Mouse (Mus musculus): ENCODE data around the gene Sit1. TPM values are rescaled to one million over a fixed set of nuclear protein-coding genes. Genes with fewer than 3 reads are reported as not detected.
A peak's percentile ranks its signal among the peaks of the same experiment; 100 is the strongest.

Gene Sit1
- polyA plus RNA-seq, 1 experiment from 2014 or later: not detected

- WGBS: 61% methylated on average over 8 of the region's 8 CpGs
- no peak overlapping the region for H3K27ac ChIP-seq (ENCODE audit: low read depth, low read length)
- H3K9me3 ChIP-seq (ENCODE audit: control insufficient read depth, low read length): no peaks in the 10 kb centered on the region
- H3K27me3 ChIP-seq (ENCODE audit: control insufficient read depth, insufficient read depth, low read length): no peaks in the 10 kb centered on the region; the same call in 1 of the 2 replicates
- H3K36me3 ChIP-seq (ENCODE audit: control insufficient read depth, insufficient read depth, low read length): no peaks in the 10 kb centered on the region
- H3K4me1 ChIP-seq (ENCODE audit: control insufficient read depth, insufficient read depth, low read length): peaks cover 6% of the 10 kb centered on the region; the same call in 1 of the 2 replicates
- no peak for ATAC-seq (ENCODE audit: low read depth)
- no peak overlapping the region for H3K4me2 ChIP-seq (ENCODE audit: low read depth, low read length)
- no peak overlapping the region for H3K4me3 ChIP-seq (ENCODE audit: low read depth, low read length)
- H3K9ac ChIP-seq (replicated peaks; ENCODE audit: low read depth, low read length): no peak overlapping the region
These were observed 22.5 kb upstream of the Sit1 start for GRCm38 (mm10) chr4:43506074-43506473.

DNA sequence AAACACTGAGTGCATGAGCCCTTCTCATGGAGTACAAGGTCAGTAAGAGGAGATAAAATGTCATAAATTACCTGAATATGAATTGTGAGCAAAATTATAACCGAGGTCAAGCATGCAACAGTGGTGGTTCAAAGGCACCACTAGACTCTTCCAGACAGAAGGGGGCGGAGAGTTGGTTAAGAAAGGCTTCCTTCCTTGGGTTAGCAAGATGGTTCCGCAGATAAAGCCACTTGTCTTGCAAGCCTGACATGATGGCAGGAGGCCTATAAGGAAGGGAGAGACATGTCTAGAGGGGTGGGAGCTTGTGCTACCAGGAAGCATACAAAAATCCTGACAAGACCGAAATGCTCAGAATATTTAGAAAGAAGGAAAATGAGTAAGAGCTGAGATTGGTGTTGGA, 20.7 kb upstream of the Sit1 start:
- no peaks in the 10 kb centered on the region for H3K36me3 ChIP-seq (ENCODE audit: control insufficient read depth, insufficient read depth, low read length)
- no peak for ATAC-seq (ENCODE audit: low read depth)
- H3K9ac ChIP-seq (replicated peaks; ENCODE audit: low read depth, low read length): no peak overlapping the region
- no peak overlapping the region for H3K4me3 ChIP-seq (ENCODE audit: low read depth, low read length)
- H3K9me3 ChIP-seq (ENCODE audit: control insufficient read depth, low read length): no peaks in the 10 kb centered on the region
- H3K27ac ChIP-seq (ENCODE audit: low read depth, low read length): no peak overlapping the region
- H3K27me3 ChIP-seq (ENCODE audit: control insufficient read depth, insufficient read depth, low read length): no peaks in the 10 kb centered on the region; the same call in 1 of the 2 replicates
- H3K4me1 ChIP-seq (ENCODE audit: control insufficient read depth, insufficient read depth, low read length): peaks cover 6% of the 10 kb centered on the region; the same call in 1 of the 2 replicates
- no peak overlapping the region for H3K4me2 ChIP-seq (ENCODE audit: low read depth, low read length)
- WGBS: 83% methylated on average over 4 of the region's 4 CpGs

- no peak overlapping the region for H3K27ac ChIP-seq (ENCODE audit: low read depth, low read length)
- H3K9me3 ChIP-seq (ENCODE audit: control insufficient read depth, low read length): no peaks in the 10 kb centered on the region
- H3K4me1 ChIP-seq (ENCODE audit: control insufficient read depth, insufficient read depth, low read length): peaks cover 1% of the 10 kb centered on the region; the same call in 1 of the 2 replicates
- no peak overlapping the region for H3K4me3 ChIP-seq (ENCODE audit: low read depth, low read length)
- no peaks in the 10 kb centered on the region; the same call in 1 of the 2 replicates for H3K27me3 ChIP-seq (ENCODE audit: control insufficient read depth, insufficient read depth, low read length)
- H3K36me3 ChIP-seq (ENCODE audit: control insufficient read depth, insufficient read depth, low read length): no peaks in the 10 kb centered on the region
- H3K4me2 ChIP-seq (ENCODE audit: low read depth, low read length): no peak overlapping the region
- no peak for ATAC-seq (ENCODE audit: low read depth)
- WGBS: 84% methylated on average over 6 of the region's 6 CpGs
- H3K9ac ChIP-seq (replicated peaks; ENCODE audit: low read depth, low read length): no peak overlapping the region
These were observed 20.0 kb upstream of the Sit1 start for GRCm38 (mm10) chr4:43503506-43503905.

GRCm38 (mm10) chr4:43503041-43503440, 19.5 kb upstream of the Sit1 start:
- Histone ChIP-seq H3K9ac (replicated peaks; ENCODE audit: low read depth, low read length) (no peak overlapping the region), H3K4me1 (ENCODE audit: control insufficient read depth, insufficient read depth, low read length) (no peaks in the 10 kb centered on the region), H3K9me3 (ENCODE audit: control insufficient read depth, low read length) (no peaks in the 10 kb centered on the region), H3K4me3 (ENCODE audit: low read depth, low read length) (no peak overlapping the region), H3K27me3 (ENCODE audit: control insufficient read depth, insufficient read depth, low read length) (no peaks in the 10 kb centered on the region; the same call in 1 of the 2 replicates), H3K36me3 (ENCODE audit: control insufficient read depth, insufficient read depth, low read length) (no peaks in the 10 kb centered on the region), H3K4me2 (ENCODE audit: low read depth, low read length) (no peak overlapping the region), H3K27ac (ENCODE audit: low read depth, low read length) (no peak overlapping the region)
- WGBS: 67% methylated on average over 2 of the region's 2 CpGs
- no peak for ATAC-seq (ENCODE audit: low read depth)

DNA sequence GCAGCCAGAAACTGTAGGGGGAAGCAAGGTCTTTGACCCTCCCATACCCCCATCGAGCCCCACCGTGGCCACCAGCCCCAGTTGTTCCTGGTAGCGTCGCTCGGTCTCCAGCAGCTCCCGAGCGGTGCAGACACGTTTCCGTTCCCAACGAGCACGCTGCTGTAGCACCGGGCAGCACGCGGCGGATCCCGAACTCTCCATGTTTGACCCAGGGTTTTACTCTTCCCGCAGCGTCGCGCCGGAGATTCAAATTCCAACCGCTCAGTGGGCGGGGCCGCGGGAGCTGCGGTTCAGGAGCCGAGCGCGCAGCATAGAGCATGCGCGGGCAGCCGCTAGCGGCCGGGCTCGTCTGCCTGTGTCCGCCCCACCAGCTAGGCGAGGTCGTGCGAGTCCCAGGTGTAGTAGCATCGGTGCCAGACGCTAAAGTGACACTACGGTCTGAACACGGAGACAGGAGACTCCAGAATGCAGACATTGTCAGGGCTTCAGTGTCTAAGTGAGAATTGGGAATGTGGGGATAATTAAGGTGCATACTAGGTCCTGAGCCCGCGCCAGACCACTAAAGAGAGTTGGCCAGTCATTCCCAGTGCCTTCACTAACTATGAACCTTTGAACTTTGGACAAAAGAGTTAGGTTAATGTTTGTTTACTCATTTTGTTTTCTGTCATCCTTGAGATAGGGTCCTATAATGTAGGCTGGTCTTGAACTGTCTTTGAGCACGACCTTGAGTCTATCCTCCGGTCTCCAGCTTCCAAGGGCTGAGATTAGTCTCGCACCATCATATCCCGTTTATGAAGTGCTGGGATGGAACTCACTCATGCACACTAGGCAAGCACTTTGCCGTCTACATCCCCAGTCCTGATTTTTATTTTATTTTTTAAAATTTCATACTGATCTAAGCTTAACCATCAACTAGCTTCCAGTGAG, 16.1 kb upstream of the Sit1 start, which contains the start of gene Arhgef39:
Gene Arhgef39, minus strand, starts transcription at position 289 of the 927 bp plus-strand sequence.
- H3K4me1 ChIP-seq (ENCODE audit: control insufficient read depth, insufficient read depth, low read length): 0 out of 2 replicates have a peak, but pooled peaks cover 5% of the 10 kb centered on the region
- H3K27me3 ChIP-seq (ENCODE audit: control insufficient read depth, insufficient read depth, low read length): no peaks in the 10 kb centered on the region
- peak; percentile 85 for ATAC-seq (ENCODE audit: low read depth)
- H3K9ac ChIP-seq (replicated peaks; ENCODE audit: low read depth, low read length): peak within 1 kb of the TSS; percentile 30; the same call in 1 of the 2 replicates
- H3K27ac ChIP-seq (ENCODE audit: low read depth, low read length): no peak within 1 kb of the TSS
- no peaks in the 10 kb centered on the region for H3K36me3 ChIP-seq (ENCODE audit: control insufficient read depth, insufficient read depth, low read length)
- H3K4me2 ChIP-seq (ENCODE audit: low read depth, low read length): peak within 1 kb of the TSS; percentile 81
- H3K9me3 ChIP-seq (ENCODE audit: control insufficient read depth, low read length): no peaks in the 10 kb centered on the region
- peak within 1 kb of the TSS; percentile 37 for H3K4me3 ChIP-seq (ENCODE audit: low read depth, low read length)
- WGBS: 8% methylated on average over 50 of the region's 50 CpGs

GRCm38 (mm10) chr4:43498983-43499382, 15.4 kb upstream of the Sit1 start:
- Histone ChIP-seq H3K9ac (replicated peaks; ENCODE audit: low read depth, low read length) (no peak overlapping the region), H3K27ac (ENCODE audit: low read depth, low read length) (no peak overlapping the region), H3K9me3 (ENCODE audit: control insufficient read depth, low read length) (no peaks in the 10 kb centered on the region), H3K4me2 (ENCODE audit: low read depth, low read length) (peak overlapping the region; percentile 81), H3K4me1 (ENCODE audit: control insufficient read depth, insufficient read depth, low read length) (peaks cover 10% of the 10 kb centered on the region), H3K27me3 (ENCODE audit: control insufficient read depth, insufficient read depth, low read length) (no peaks in the 10 kb centered on the region), H3K4me3 (ENCODE audit: low read depth, low read length) (peak overlapping the region; percentile 37), H3K36me3 (ENCODE audit: control insufficient read depth, insufficient read depth, low read length) (no peaks in the 10 kb centered on the region)
- 14% methylated on average over 8 of the region's 8 CpGs for WGBS
- ATAC-seq (ENCODE audit: low read depth): peak; percentile 13; the same call in 1 of the 2 replicates

DNA sequence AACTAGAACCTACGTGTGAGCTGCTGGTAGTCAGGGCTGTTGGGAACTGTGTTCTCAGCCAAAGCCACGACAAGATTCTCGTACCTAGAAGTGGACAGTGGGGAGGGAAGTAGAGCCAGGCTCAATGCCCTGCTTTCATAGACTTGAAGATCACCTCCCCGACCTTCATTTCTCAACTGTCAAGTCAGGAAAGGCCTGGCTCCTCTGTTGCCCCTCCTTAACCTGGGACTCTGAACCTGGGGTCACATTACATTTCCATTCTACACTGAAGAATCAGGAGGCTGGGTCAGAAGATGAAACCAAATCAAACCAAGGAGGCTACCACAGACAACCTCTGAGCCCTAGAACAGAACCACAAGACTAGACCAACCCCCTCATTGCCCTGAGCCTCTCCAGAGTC, 14.4 kb upstream of the Sit1 start:
- no peaks in the 10 kb centered on the region for H3K27me3 ChIP-seq (ENCODE audit: control insufficient read depth, insufficient read depth, low read length)
- 89% methylated on average over 4 of the region's 4 CpGs for WGBS

DNA sequence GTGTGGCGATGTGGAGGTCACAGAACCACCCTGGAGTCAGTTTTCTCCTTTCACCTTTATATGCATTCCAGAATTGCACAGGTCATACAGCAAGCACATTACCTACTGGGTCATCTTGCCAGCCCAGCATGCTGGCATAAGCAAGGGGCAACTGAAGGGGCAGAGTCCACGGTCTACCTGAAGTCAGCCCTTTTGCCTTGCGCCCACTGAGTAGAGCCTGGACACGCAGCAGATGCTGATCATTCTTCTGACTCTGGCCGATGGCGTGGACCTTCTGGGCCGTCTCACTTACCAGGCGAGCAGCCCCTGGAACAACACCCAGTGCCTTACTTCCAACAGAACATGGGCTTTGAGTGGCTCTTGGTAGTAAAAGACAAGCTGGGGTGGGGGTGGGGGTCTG, 13.9 kb upstream of the Sit1 start:
- Histone ChIP-seq H3K27me3 (ENCODE audit: control insufficient read depth, insufficient read depth, low read length) (no peaks in the 10 kb centered on the region), H3K36me3 (ENCODE audit: control insufficient read depth, insufficient read depth, low read length) (no peaks in the 10 kb centered on the region), H3K4me1 (ENCODE audit: control insufficient read depth, insufficient read depth, low read length) (peaks cover 10% of the 10 kb centered on the region), H3K27ac (ENCODE audit: low read depth, low read length) (no peak overlapping the region), H3K4me2 (ENCODE audit: low read depth, low read length) (no peak overlapping the region), H3K9me3 (ENCODE audit: control insufficient read depth, low read length) (no peaks in the 10 kb centered on the region), H3K9ac (replicated peaks; ENCODE audit: low read depth, low read length) (no peak overlapping the region), H3K4me3 (ENCODE audit: low read depth, low read length) (no peak overlapping the region)
- ATAC-seq (ENCODE audit: low read depth): no peak
- WGBS: 95% methylated on average over 8 of the region's 8 CpGs

More for the DNA sequence above, 14.4 kb upstream of the Sit1 start:
- peaks cover 10% of the 10 kb centered on the region for H3K4me1 ChIP-seq (ENCODE audit: control insufficient read depth, insufficient read depth, low read length)
- no peak overlapping the region for H3K4me3 ChIP-seq (ENCODE audit: low read depth, low read length)
- H3K4me2 ChIP-seq (ENCODE audit: low read depth, low read length): no peak overlapping the region
- no peaks in the 10 kb centered on the region for H3K9me3 ChIP-seq (ENCODE audit: control insufficient read depth, low read length)
- ATAC-seq (ENCODE audit: low read depth): no peak
- no peak overlapping the region for H3K27ac ChIP-seq (ENCODE audit: low read depth, low read length)
- no peak overlapping the region for H3K9ac ChIP-seq (replicated peaks; ENCODE audit: low read depth, low read length)
- H3K36me3 ChIP-seq (ENCODE audit: control insufficient read depth, insufficient read depth, low read length): no peaks in the 10 kb centered on the region

DNA sequence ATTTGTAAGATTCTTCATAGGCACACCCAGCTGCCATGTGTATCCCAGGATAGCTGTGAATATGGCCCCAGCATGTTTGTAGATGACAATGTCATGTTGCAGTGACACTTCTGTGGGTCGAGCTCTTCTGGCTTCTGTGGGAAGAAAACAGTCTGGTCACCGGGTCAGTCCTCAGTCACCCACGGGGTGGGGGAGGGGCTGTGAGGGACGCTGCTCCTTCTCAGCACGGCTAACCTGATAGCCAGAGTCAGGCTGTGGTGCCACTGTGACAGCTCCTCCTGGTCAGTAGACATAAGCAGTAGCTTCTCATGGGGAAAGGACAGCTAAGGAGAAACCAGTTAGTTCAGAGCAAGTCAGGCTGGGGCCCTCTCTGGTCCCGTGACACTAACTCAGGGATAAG, 13.1 kb upstream of the Sit1 start:
- no peaks in the 10 kb centered on the region for H3K9me3 ChIP-seq (ENCODE audit: control insufficient read depth, low read length)
- H3K4me1 ChIP-seq (ENCODE audit: control insufficient read depth, insufficient read depth, low read length): peaks cover 10% of the 10 kb centered on the region
- no peaks in the 10 kb centered on the region for H3K27me3 ChIP-seq (ENCODE audit: control insufficient read depth, insufficient read depth, low read length)
- H3K4me3 ChIP-seq (ENCODE audit: low read depth, low read length): no peak overlapping the region
- no peak for ATAC-seq (ENCODE audit: low read depth)
- H3K4me2 ChIP-seq (ENCODE audit: low read depth, low read length): no peak overlapping the region
- 66% methylated on average over 6 of the region's 6 CpGs for WGBS
- H3K36me3 ChIP-seq (ENCODE audit: control insufficient read depth, insufficient read depth, low read length): no peaks in the 10 kb centered on the region
- H3K9ac ChIP-seq (replicated peaks; ENCODE audit: low read depth, low read length): no peak overlapping the region
- H3K27ac ChIP-seq (ENCODE audit: low read depth, low read length): no peak overlapping the region
